Mouse (Mus musculus) testis, adult 2 months (tissue): Measurements from ENCODE around the gene Abhd11. TPM values are rescaled to one million over a fixed set of nuclear protein-coding genes. Genes with fewer than 3 reads are reported as not detected.
"Not testable (repeated sequence)": the region's sequence is repeated elsewhere in the genome, so short reads cannot be mapped to it uniquely, and the experiment has no call there.

ENCODE experiments used
- H3K27ac ChIP-seq: fragments of 200-500 bp; 2 replicates; pipeline ENCODE4 v1.5.1; 2012; ENCODE audit warnings: low read depth, low read length; ENCODE audit not compliant: control insufficient read depth, insufficient read depth
- H3K27me3 ChIP-seq: fragments of 200-500 bp; 2 replicates; pipeline ENCODE4 v1.6.1; 2012; ENCODE audit warnings: mild to moderate bottlenecking, low read length, moderate library complexity; ENCODE audit not compliant: control insufficient read depth, insufficient read depth
- H3K36me3 ChIP-seq: fragments of 200-500 bp; 2 replicates; pipeline ENCODE4 v1.6.1; 2012; ENCODE audit warnings: mild to moderate bottlenecking, low read length; ENCODE audit not compliant: control insufficient read depth, insufficient read depth
- H3K4me1 ChIP-seq: fragments of 200-500 bp; 2 replicates; pipeline ENCODE4 v1.6.1; 2012; ENCODE audit warnings: low read length; ENCODE audit not compliant: control insufficient read depth, insufficient read depth
- H3K4me3 ChIP-seq: fragments of 200-500 bp; 2 replicates; pipeline ENCODE4 v1.5.1; 2012; ENCODE audit warnings: low read depth, mild to moderate bottlenecking, low read length, moderate library complexity, mixed read lengths; ENCODE audit not compliant: control insufficient read depth
- CTCF ChIP-seq: fragments of 200-500 bp; IDR thresholded peaks from 2 replicates; pipeline ENCODE4 v1.5.1; 2012; ENCODE audit warnings: low read depth, mild to moderate bottlenecking, inconsistent platforms, low read length, moderate library complexity; ENCODE audit not compliant: control insufficient read depth, insufficient read depth, insufficient replicate concordance
- POLR2A ChIP-seq: fragments of 200-500 bp; IDR thresholded peaks from 2 replicates; pipeline ENCODE4 v1.6.1; 2012; ENCODE audit warnings: low read depth, mild to moderate bottlenecking, inconsistent platforms, low read length, moderate library complexity; ENCODE audit not compliant: control insufficient read depth
- polyA plus RNA-seq: library from polyadenylated mRNA; depleted of rRNA; stranded (reverse); fragments of >200 nt; gene quantifications from 2 replicates; pipeline ENCODE4 v1.2.3, GENCODE M21; 2012; rRNA removed

Gene Abhd11
- 102 and 108 TPM in 2 replicates for polyA plus RNA-seq

DNA sequence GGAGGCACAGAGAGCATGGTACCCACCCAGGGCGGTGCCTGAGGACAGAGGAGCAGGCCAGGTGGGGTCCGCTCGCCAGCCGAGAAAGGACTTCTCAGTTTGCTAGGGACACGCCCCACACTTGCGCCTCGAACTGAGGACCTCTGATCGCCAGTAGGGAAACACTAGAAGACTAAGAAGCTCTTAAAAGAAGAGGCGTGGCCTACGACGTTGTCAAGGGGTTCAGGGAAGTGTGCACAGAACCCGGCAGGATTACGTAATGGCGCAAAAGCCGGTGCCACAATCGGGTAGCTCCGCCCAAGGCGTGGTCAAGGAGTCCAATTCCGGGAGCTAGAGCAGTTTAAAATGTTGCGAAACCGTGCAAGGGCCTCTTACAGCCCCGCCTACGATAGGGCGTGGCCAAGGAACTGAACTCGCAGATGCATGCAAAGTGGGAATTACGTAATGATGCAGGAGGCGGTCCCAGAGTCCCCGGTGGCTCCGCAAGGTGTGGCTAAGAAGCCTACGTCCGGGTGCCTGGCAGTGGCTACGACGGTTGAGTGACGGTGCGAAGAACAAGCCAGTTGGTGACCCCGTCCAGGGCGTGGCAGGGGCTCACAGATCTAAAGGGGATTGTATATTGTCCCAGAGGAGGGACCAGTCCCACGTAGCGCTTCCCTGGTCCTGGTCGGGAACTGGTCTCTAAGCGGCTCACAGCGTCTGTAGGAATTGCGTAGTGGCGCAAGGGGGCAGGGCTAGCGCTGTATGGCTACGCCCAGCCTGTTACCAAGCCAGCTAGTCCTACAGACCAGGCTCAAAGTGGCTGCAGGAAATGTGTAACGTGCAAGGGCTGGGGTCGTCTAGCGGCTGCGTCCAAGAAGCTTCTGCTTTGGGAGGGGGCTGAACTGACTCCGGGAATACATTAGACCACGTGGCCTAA, at the start of gene Abhd11:
Gene Abhd11, plus strand, starts transcription at position 482 of the 919 bp plus-strand sequence.
- H3K27me3 ChIP-seq: no peaks in the 10 kb centered on the region
- no peak for TF ChIP-seq CTCF
- peak; percentile 47 for TF ChIP-seq POLR2A
- H3K4me1 ChIP-seq: peaks cover 20% of the 10 kb centered on the region

DNA sequence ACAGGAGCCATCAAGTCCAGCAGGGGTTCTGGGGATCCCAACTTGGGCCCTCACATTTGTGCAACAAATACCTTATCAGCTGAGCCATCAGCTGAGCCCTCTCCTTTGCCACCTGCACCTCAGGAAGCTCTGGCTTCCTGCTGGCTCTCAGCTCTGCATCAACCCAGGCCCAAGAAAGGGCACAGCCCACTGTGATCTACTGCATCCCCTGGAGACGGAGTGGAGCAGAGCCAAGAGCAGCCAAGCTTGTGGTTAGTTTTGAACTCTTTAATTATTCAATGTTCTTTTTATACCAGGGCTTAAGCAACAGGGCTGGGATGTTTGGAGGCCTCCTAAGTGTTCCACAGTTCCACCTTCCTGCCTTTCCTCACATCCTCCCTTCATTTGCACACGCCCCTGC, 48.5 kb upstream of the Abhd11 start:
- Histone ChIP-seq H3K4me3 (no peak overlapping the region), H3K36me3 (no peaks in the 10 kb centered on the region), H3K27me3 (no peaks in the 10 kb centered on the region), H3K4me1 (peaks cover 7% of the 10 kb centered on the region), H3K27ac (no peak overlapping the region)
- no peak for TF ChIP-seq CTCF
- TF ChIP-seq POLR2A: no peak

More for the DNA sequence above, at the start of gene Abhd11:
- Histone ChIP-seq H3K36me3 (no peaks in the 10 kb centered on the region), H3K27ac (peak within 1 kb of the TSS; percentile 98), H3K4me3 (peak within 1 kb of the TSS; percentile 91)

DNA sequence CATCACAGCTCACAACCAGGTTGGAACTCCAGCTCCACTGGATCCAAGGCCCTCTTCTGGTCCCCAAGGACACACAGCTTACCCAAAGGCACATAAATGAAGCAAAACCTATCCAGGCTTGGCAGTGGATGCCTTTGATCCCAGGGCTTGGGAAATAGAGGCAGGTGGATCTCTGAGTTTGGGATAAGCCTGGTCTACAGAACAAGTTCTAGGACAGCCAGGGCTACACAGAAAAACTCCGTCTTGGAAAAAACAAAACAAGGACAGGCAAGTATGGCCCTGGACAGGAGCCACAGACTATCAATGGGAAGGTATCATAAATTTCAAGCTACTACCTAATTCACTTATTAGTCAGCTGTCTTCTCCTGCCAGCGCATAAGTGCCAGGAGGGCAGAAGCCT, 47.4 kb upstream of the Abhd11 start:
- no peaks in the 10 kb centered on the region for H3K27me3 ChIP-seq
- no peak overlapping the region for H3K27ac ChIP-seq
- peaks cover 16% of the 10 kb centered on the region for H3K4me1 ChIP-seq
- H3K36me3 ChIP-seq: no peaks in the 10 kb centered on the region
- H3K4me3 ChIP-seq: no peak overlapping the region
- no peak for TF ChIP-seq CTCF
- no peak for TF ChIP-seq POLR2A

DNA sequence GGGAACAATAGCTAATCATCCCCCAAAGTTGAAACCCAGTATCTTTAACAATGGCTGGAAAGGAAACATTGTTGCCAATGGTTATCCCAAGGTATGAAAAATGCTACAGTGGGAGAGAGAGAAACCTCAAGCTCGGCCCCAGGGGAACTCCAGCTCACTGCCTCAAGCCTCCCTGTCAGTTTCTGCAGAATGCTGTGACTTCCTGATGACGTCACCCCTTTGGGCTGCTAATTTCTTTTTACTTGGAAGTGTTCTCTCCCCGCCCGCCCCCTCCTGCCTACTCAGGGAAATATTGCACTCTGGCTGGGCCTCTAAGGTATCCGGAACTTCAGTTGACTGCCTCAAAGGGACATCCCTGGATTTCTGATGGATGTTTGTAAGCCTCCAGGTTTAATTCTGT, 45.4 kb upstream of the Abhd11 start:
- Histone ChIP-seq H3K27ac (no peak overlapping the region), H3K27me3 (no peaks in the 10 kb centered on the region), H3K36me3 (no peaks in the 10 kb centered on the region), H3K4me1 (peaks cover 22% of the 10 kb centered on the region), H3K4me3 (no peak overlapping the region)
- no peak for TF ChIP-seq CTCF
- TF ChIP-seq POLR2A: no peak

DNA sequence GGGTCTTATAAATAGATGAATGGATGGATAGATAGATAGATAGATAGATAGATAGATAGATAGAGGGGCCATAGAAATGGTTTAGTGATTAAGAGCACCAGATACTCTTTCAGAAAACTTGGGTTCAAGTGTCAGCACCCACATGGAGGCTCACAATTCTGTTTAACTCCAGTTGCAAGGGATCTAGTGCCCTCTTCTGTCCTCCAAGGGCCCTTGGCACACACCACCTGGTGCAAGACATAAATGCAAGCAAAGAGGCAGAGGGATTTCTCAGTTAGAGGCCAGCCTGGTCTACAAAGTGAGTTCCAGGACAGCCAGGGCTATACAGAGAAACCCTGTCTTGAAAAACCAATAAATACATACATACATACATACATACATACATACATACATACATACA, 44.3 kb upstream of the Abhd11 start:
- H3K4me3 ChIP-seq, H3K27me3 ChIP-seq, H3K36me3 ChIP-seq, H3K27ac ChIP-seq: not testable (repeated sequence)
- peaks cover 22% of the 10 kb centered on the region for H3K4me1 ChIP-seq

DNA sequence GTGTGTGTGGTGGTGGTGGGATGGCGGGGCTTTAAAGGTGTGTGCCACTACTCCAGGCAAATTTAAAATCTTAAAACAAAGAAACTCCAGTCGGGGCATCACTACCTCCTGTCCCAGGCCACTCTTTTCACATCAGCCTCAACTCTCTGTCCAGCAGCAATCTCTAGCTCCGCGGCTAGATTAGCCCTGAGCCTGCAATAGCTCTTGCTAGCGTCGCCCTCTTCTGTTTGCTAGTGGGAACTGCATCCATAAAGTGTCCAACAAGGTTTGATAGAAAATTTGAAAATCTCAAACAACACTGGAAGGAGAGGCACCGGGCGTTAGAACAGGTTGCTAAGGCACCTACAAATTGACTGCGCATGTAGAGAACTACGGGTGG, 43.5 kb upstream of the Abhd11 start:
- H3K4me3 ChIP-seq: no peak overlapping the region

DNA sequence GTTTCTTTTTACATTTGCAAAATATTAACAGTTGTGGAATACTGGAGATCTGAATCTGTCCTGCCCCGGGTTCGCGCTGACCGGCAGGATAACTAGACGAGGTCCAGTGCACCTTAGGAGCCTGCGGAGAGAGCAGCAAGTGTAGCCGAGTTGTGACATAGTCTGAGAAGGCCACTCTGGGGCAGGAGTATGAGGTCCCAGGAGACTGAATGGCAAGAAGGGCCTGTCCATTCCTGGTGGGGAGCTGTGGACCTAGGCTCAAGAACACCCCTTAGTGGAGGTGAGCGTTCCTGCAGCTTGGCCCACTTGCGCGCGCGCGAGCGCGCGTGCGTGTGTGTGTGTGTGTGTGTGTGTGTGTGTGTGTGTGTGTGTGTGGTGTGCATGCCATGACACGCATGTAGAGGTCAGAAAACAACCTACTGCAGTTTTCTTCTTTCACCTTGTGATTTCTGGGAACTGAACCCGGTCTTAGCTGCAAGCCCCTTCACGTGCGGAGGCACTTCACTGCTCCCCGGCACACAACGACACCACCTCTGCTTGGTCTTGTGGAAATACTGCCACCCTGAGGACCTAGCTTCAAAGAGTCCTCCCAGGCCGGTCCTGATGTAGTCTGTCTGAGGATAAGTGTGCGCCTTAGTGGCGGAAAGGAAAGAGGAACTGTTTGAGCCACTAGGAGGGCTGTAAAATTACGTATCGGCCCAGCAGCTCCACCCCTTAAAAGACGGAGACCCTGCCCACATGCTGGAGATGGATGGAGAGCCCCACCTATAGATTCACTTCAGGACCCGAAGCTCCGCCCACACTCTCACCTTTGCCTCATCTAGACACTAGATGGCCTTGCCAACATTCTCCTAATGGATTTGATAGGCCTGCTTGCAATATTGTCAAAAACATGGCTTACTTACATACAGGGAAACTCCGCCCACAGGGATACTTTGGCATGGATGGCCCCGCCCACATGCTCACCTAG, 42.8 kb upstream of the Abhd11 start:
- Histone ChIP-seq H3K4me3 (peak overlapping the region; percentile 12), H3K4me1 (peaks cover 22% of the 10 kb centered on the region), H3K36me3 (no peaks in the 10 kb centered on the region), H3K27ac (no peak overlapping the region), H3K27me3 (no peaks in the 10 kb centered on the region)
- TF ChIP-seq CTCF (peak; percentile 34; the same call in 1 of the 2 replicates), POLR2A (no peak)

More for the DNA sequence above, 43.5 kb upstream of the Abhd11 start:
- Histone ChIP-seq H3K27ac (no peak overlapping the region), H3K4me1 (peaks cover 22% of the 10 kb centered on the region), H3K36me3 (no peaks in the 10 kb centered on the region), H3K27me3 (no peaks in the 10 kb centered on the region)
- TF ChIP-seq CTCF (peak; percentile 44; the same call in 1 of the 2 replicates), POLR2A (no peak)
